Mouse (Mus musculus): ENCODE data around the gene Adra1b. TPM values are rescaled to one million over a fixed set of nuclear protein-coding genes. Genes with fewer than 3 reads are reported as not detected.

Gene Adra1b
- polyA plus RNA-seq, 1 experiment from 2014 or later, result 5.8 TPM

- Histone ChIP-seq H3K4me1 (replicated peaks) (no peaks in the 10 kb centered on the region), H3K9ac (no peak overlapping the region), H3K4me2 (no peak overlapping the region), H3K36me3 (replicated peaks) (no peaks in the 10 kb centered on the region), H3K27ac (replicated peaks) (no peak overlapping the region), H3K4me3 (replicated peaks) (no peak overlapping the region), H3K27me3 (no peaks in the 10 kb centered on the region), H3K9me3 (replicated peaks) (no peaks in the 10 kb centered on the region)
- ATAC-seq (ENCODE audit: insufficient read depth), result no peak
- 55% methylated on average over 8 of the region's 8 CpGs for WGBS (ENCODE audit: insufficient replicate concordance)
Observed at GRCm38 (mm10) chr11:43927133-43927815, 26.3 kb upstream of the Adra1b start.

GRCm38 (mm10) chr11:43926163-43926562, 25.2 kb upstream of the Adra1b start:
- WGBS (ENCODE audit: insufficient replicate concordance), result 48% methylated on average over 6 of the region's 6 CpGs
- ATAC-seq (ENCODE audit: insufficient read depth), result no peak
- no peak overlapping the region for H3K9ac ChIP-seq

GRCm38 (mm10) chr11:43925584-43925983, 24.6 kb upstream of the Adra1b start:
- Histone ChIP-seq H3K9ac (no peak overlapping the region), H3K27me3 (no peaks in the 10 kb centered on the region), H3K4me1 (replicated peaks) (no peaks in the 10 kb centered on the region), H3K4me3 (replicated peaks) (no peak overlapping the region), H3K36me3 (replicated peaks) (no peaks in the 10 kb centered on the region), H3K27ac (replicated peaks) (no peak overlapping the region), H3K4me2 (no peak overlapping the region), H3K9me3 (replicated peaks) (no peaks in the 10 kb centered on the region)
- WGBS (ENCODE audit: insufficient replicate concordance), result 50% methylated on average over 6 of the region's 6 CpGs
- ATAC-seq (ENCODE audit: insufficient read depth), result no peak

More at GRCm38 (mm10) chr11:43926163-43926562, 25.2 kb upstream of the Adra1b start:
- Histone ChIP-seq H3K27ac (replicated peaks) (no peak overlapping the region), H3K36me3 (replicated peaks) (no peaks in the 10 kb centered on the region), H3K4me3 (replicated peaks) (no peak overlapping the region), H3K4me2 (no peak overlapping the region), H3K4me1 (replicated peaks) (no peaks in the 10 kb centered on the region), H3K9me3 (replicated peaks) (no peaks in the 10 kb centered on the region), H3K27me3 (no peaks in the 10 kb centered on the region)

GRCm38 (mm10) chr11:43921701-43922100, 20.7 kb upstream of the Adra1b start:
- Histone ChIP-seq H3K4me1 (replicated peaks) (no peaks in the 10 kb centered on the region), H3K9ac (no peak overlapping the region), H3K27me3 (no peaks in the 10 kb centered on the region), H3K36me3 (replicated peaks) (no peaks in the 10 kb centered on the region), H3K4me3 (replicated peaks) (no peak overlapping the region), H3K4me2 (no peak overlapping the region), H3K27ac (replicated peaks) (no peak overlapping the region), H3K9me3 (replicated peaks) (no peaks in the 10 kb centered on the region)
- no peak for ATAC-seq (ENCODE audit: insufficient read depth)
- WGBS (ENCODE audit: insufficient replicate concordance), result 49% methylated on average over 2 of the region's 2 CpGs

- Histone ChIP-seq H3K9ac (no peak overlapping the region), H3K9me3 (replicated peaks) (no peaks in the 10 kb centered on the region), H3K27ac (replicated peaks) (no peak overlapping the region), H3K4me3 (replicated peaks) (no peak overlapping the region), H3K4me2 (no peak overlapping the region), H3K4me1 (replicated peaks) (peaks cover 4% of the 10 kb centered on the region), H3K27me3 (no peaks in the 10 kb centered on the region), H3K36me3 (replicated peaks) (no peaks in the 10 kb centered on the region)
- WGBS (ENCODE audit: insufficient replicate concordance), result 52% methylated on average over 7 of the region's 7 CpGs
- no peak for ATAC-seq (ENCODE audit: insufficient read depth)
Observed at GRCm38 (mm10) chr11:43919492-43920055, 18.6 kb upstream of the Adra1b start.

- H3K4me2 ChIP-seq, result no peak overlapping the region
Observed at GRCm38 (mm10) chr11:43914552-43915447, 13.8 kb upstream of the Adra1b start.

GRCm38 (mm10) chr11:43912136-43912888, 11.3 kb upstream of the Adra1b start:
- Histone ChIP-seq H3K4me1 (replicated peaks) (peaks cover 4% of the 10 kb centered on the region), H3K4me3 (replicated peaks) (no peak overlapping the region), H3K4me2 (no peak overlapping the region), H3K27ac (replicated peaks) (no peak overlapping the region), H3K36me3 (replicated peaks) (no peaks in the 10 kb centered on the region), H3K27me3 (no peaks in the 10 kb centered on the region), H3K9ac (no peak overlapping the region), H3K9me3 (replicated peaks) (no peaks in the 10 kb centered on the region)
- ATAC-seq (ENCODE audit: insufficient read depth), result no peak
- WGBS (ENCODE audit: insufficient replicate concordance), result 65% methylated on average over 16 of the region's 16 CpGs

More at GRCm38 (mm10) chr11:43914552-43915447, 13.8 kb upstream of the Adra1b start:
- Histone ChIP-seq H3K4me1 (replicated peaks) (peaks cover 4% of the 10 kb centered on the region), H3K36me3 (replicated peaks) (no peaks in the 10 kb centered on the region), H3K9me3 (replicated peaks) (no peaks in the 10 kb centered on the region), H3K27me3 (no peaks in the 10 kb centered on the region), H3K9ac (no peak overlapping the region), H3K27ac (replicated peaks) (no peak overlapping the region), H3K4me3 (replicated peaks) (no peak overlapping the region)
- WGBS (ENCODE audit: insufficient replicate concordance), result 53% methylated on average over 12 of the region's 12 CpGs
- 0 out of 2 replicates have a peak, but pooled peaks have one; percentile 12 for ATAC-seq (ENCODE audit: insufficient read depth)

GRCm38 (mm10) chr11:43911646-43912045, 10.6 kb upstream of the Adra1b start:
- no peaks in the 10 kb centered on the region for H3K36me3 ChIP-seq (replicated peaks)
- no peak for ATAC-seq (ENCODE audit: insufficient read depth)
- no peaks in the 10 kb centered on the region for H3K27me3 ChIP-seq
- peaks cover 4% of the 10 kb centered on the region for H3K4me1 ChIP-seq (replicated peaks)
- no peak overlapping the region for H3K4me3 ChIP-seq (replicated peaks)
- H3K4me2 ChIP-seq, result no peak overlapping the region
- no peak overlapping the region for H3K27ac ChIP-seq (replicated peaks)
- WGBS (ENCODE audit: insufficient replicate concordance), result 58% methylated on average over 6 of the region's 6 CpGs
- H3K9me3 ChIP-seq (replicated peaks), result no peaks in the 10 kb centered on the region
- no peak overlapping the region for H3K9ac ChIP-seq

- WGBS (ENCODE audit: insufficient replicate concordance), result 61% methylated on average over 10 of the region's 10 CpGs
- no peaks in the 10 kb centered on the region for H3K27me3 ChIP-seq
- H3K9me3 ChIP-seq (replicated peaks), result no peaks in the 10 kb centered on the region
- H3K36me3 ChIP-seq (replicated peaks), result no peaks in the 10 kb centered on the region
- H3K4me1 ChIP-seq (replicated peaks), result peaks cover 4% of the 10 kb centered on the region; the same call in 1 of the 2 replicates
- no peak overlapping the region for H3K9ac ChIP-seq
- no peak overlapping the region for H3K4me3 ChIP-seq (replicated peaks)
- H3K27ac ChIP-seq (replicated peaks), result no peak overlapping the region
- ATAC-seq (ENCODE audit: insufficient read depth), result no peak
- H3K4me2 ChIP-seq, result no peak overlapping the region
Observed at GRCm38 (mm10) chr11:43903351-43903750, 2.3 kb upstream of the Adra1b start.

- Histone ChIP-seq H3K27me3 (no peaks in the 10 kb centered on the region), H3K4me1 (replicated peaks) (peaks cover 4% of the 10 kb centered on the region; the same call in 1 of the 2 replicates), H3K4me2 (peak overlapping the region; percentile 29), H3K9ac (no peak overlapping the region), H3K4me3 (replicated peaks) (no peak overlapping the region), H3K9me3 (replicated peaks) (no peaks in the 10 kb centered on the region), H3K36me3 (replicated peaks) (no peaks in the 10 kb centered on the region), H3K27ac (replicated peaks) (no peak overlapping the region)
- 50% methylated on average over 2 of the region's 2 CpGs for WGBS (ENCODE audit: insufficient replicate concordance)
- no peak for ATAC-seq (ENCODE audit: insufficient read depth)
Observed at GRCm38 (mm10) chr11:43899696-43900095, 1.3 kb downstream of the Adra1b start.

All from liver, embryonic 15.5 days (tissue).